Mouse (Mus musculus): Measurements from ENCODE around the gene Fndc3b. TPM values are rescaled to one million over a fixed set of nuclear protein-coding genes. Genes with fewer than 3 reads are reported as not detected.

Gene Fndc3b
- polyA plus RNA-seq, 1 experiment = 7.1 TPM

DNA sequence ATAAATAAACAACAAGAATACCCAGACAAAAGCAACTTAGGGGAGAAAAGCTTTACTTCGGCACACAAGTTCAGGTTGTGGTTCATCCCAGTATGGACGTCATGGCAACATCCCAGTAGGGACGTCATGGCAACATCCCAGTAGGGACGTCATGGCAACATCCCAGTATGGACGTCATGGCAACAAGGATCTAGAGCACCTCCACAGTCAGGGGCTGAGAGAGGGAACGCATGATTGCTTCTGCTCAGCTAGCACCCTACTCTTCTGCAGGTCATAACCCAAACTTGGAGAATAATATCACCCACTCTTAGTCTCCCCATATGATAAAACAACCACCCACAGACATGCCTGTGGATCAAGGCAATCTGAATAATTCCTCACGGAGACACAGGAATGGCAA lies 29.0 kb upstream of the Fndc3b start:
- no peak overlapping the region for H3K4me3 ChIP-seq (ENCODE audit: insufficient read depth, low read length)
- no peak overlapping the region for H3K27ac ChIP-seq (ENCODE audit: insufficient read depth, low read length)
- no peak for TF ChIP-seq POLR2A (IDR thresholded peaks at IDR 0.05; ENCODE audit: extremely low read depth, insufficient read depth, low read length)
- TF ChIP-seq CTCF (IDR thresholded peaks at IDR 0.05; ENCODE audit: extremely low read depth, insufficient read depth, low read length) = no peak
- no peaks in the 10 kb centered on the region for H3K4me1 ChIP-seq (ENCODE audit: control insufficient read depth, insufficient read depth, low read length)

- H3K27ac ChIP-seq (ENCODE audit: insufficient read depth, low read length) = no peak overlapping the region
- H3K4me3 ChIP-seq (ENCODE audit: insufficient read depth, low read length) = no peak overlapping the region
- TF ChIP-seq POLR2A (IDR thresholded peaks at IDR 0.05; ENCODE audit: extremely low read depth, insufficient read depth, low read length) (no peak), CTCF (IDR thresholded peaks at IDR 0.05; ENCODE audit: extremely low read depth, insufficient read depth, low read length) (no peak)
- no peaks in the 10 kb centered on the region for H3K4me1 ChIP-seq (ENCODE audit: control insufficient read depth, insufficient read depth, low read length)
These were observed 25.1 kb upstream of the Fndc3b start for GRCm38 (mm10) chr3:27736180-27736579.

GRCm38 (mm10) chr3:27735113-27735512 lies 24.0 kb upstream of the Fndc3b start:
- H3K4me3 ChIP-seq (ENCODE audit: insufficient read depth, low read length) = no peak overlapping the region
- H3K4me1 ChIP-seq (ENCODE audit: control insufficient read depth, insufficient read depth, low read length) = no peaks in the 10 kb centered on the region
- TF ChIP-seq POLR2A (IDR thresholded peaks at IDR 0.05; ENCODE audit: extremely low read depth, insufficient read depth, low read length) (no peak), CTCF (IDR thresholded peaks at IDR 0.05; ENCODE audit: extremely low read depth, insufficient read depth, low read length) (no peak)
- no peak overlapping the region for H3K27ac ChIP-seq (ENCODE audit: insufficient read depth, low read length)

- no peaks in the 10 kb centered on the region for H3K4me1 ChIP-seq (ENCODE audit: control insufficient read depth, insufficient read depth, low read length)
- TF ChIP-seq POLR2A (IDR thresholded peaks at IDR 0.05; ENCODE audit: extremely low read depth, insufficient read depth, low read length) = no peak
- TF ChIP-seq CTCF (IDR thresholded peaks at IDR 0.05; ENCODE audit: extremely low read depth, insufficient read depth, low read length) = no peak
These were observed 18.0 kb upstream of the Fndc3b start for GRCm38 (mm10) chr3:27728798-27729782.

DNA sequence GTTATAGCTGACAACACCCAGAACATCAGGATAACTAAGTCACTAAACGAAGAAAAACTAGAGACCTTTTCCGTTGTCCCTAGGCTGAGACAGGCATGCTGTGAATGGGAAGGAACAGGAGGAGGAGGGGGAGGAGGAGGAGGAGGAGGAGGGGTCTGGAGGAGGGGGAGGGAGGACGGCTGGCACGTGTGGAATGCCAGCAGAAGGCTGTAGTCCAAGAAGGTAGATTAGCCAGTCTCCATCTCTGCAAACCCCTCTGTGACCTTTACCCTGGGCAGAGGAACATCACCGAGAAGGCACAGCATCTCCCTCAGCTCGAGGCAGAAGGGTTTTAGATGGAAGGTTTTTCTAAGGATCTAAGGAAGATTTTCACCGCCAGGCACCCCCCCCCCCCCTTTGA lies 17.1 kb upstream of the Fndc3b start:
- Histone ChIP-seq H3K4me1 (ENCODE audit: control insufficient read depth, insufficient read depth, low read length) (no peaks in the 10 kb centered on the region), H3K27ac (ENCODE audit: insufficient read depth, low read length) (no peak overlapping the region), H3K4me3 (ENCODE audit: insufficient read depth, low read length) (no peak overlapping the region)
- TF ChIP-seq POLR2A (IDR thresholded peaks at IDR 0.05; ENCODE audit: extremely low read depth, insufficient read depth, low read length) = no peak
- TF ChIP-seq CTCF (IDR thresholded peaks at IDR 0.05; ENCODE audit: extremely low read depth, insufficient read depth, low read length) = no peak

More at GRCm38 (mm10) chr3:27728798-27729782, 18.0 kb upstream of the Fndc3b start:
- no peak overlapping the region for H3K4me3 ChIP-seq (ENCODE audit: insufficient read depth, low read length)
- H3K27ac ChIP-seq (ENCODE audit: insufficient read depth, low read length) = no peak overlapping the region

DNA sequence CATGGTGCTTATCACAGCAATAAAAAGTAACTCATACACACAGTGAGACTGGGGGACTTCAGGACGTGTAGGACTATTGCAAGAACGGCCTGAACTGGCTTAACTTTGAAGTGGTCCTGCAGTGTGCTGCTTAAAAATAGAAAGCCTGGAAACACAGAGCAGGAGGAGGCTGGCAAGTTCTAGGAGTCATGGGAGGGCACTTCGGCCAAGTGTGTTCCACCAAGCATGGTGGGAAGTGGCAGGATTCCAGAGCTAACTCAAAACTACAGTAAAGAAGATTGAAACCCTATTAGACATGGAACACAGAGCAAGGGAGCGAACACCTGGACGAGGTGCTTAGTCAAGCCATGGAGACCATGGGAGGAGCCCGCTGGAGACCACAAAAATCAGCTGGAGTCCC lies 14.6 kb upstream of the Fndc3b start:
- no peak for TF ChIP-seq CTCF (IDR thresholded peaks at IDR 0.05; ENCODE audit: extremely low read depth, insufficient read depth, low read length)
- no peak for TF ChIP-seq POLR2A (IDR thresholded peaks at IDR 0.05; ENCODE audit: extremely low read depth, insufficient read depth, low read length)
- no peaks in the 10 kb centered on the region for H3K4me1 ChIP-seq (ENCODE audit: control insufficient read depth, insufficient read depth, low read length)
- no peak overlapping the region for H3K4me3 ChIP-seq (ENCODE audit: insufficient read depth, low read length)
- no peak overlapping the region for H3K27ac ChIP-seq (ENCODE audit: insufficient read depth, low read length)

DNA sequence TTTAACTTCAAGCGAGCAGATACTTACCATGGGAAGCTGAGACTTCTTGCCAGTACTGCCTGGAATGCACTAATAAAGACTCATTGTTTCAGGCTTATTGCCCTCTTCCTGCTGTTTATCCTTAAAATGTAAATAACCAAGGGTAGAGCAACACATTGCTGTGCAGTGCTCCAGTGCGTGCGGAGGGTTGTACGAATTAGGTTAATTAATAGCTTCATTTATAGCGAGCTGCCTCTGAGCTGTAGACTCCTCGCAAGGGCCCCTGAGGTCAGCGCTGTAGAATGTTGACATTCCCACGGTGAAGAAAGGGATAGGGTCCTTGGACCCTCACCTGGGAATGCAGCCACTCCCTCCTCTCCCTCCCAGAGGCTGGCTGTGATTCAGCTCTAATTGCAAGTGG lies 13.1 kb upstream of the Fndc3b start:
- no peaks in the 10 kb centered on the region for H3K4me1 ChIP-seq (ENCODE audit: control insufficient read depth, insufficient read depth, low read length)
- H3K4me3 ChIP-seq (ENCODE audit: insufficient read depth, low read length) = no peak overlapping the region
- TF ChIP-seq POLR2A (IDR thresholded peaks at IDR 0.05; ENCODE audit: extremely low read depth, insufficient read depth, low read length) (no peak), CTCF (IDR thresholded peaks at IDR 0.05; ENCODE audit: extremely low read depth, insufficient read depth, low read length) (no peak)
- no peak overlapping the region for H3K27ac ChIP-seq (ENCODE audit: insufficient read depth, low read length)

GRCm38 (mm10) chr3:27718829-27719365 lies 7.8 kb upstream of the Fndc3b start:
- H3K4me3 ChIP-seq (ENCODE audit: insufficient read depth, low read length) = no peak overlapping the region
- H3K27ac ChIP-seq (ENCODE audit: insufficient read depth, low read length) = no peak overlapping the region
- no peaks in the 10 kb centered on the region for H3K4me1 ChIP-seq (ENCODE audit: control insufficient read depth, insufficient read depth, low read length)
- TF ChIP-seq POLR2A (IDR thresholded peaks at IDR 0.05; ENCODE audit: extremely low read depth, insufficient read depth, low read length) = no peak
- no peak for TF ChIP-seq CTCF (IDR thresholded peaks at IDR 0.05; ENCODE audit: extremely low read depth, insufficient read depth, low read length)

DNA sequence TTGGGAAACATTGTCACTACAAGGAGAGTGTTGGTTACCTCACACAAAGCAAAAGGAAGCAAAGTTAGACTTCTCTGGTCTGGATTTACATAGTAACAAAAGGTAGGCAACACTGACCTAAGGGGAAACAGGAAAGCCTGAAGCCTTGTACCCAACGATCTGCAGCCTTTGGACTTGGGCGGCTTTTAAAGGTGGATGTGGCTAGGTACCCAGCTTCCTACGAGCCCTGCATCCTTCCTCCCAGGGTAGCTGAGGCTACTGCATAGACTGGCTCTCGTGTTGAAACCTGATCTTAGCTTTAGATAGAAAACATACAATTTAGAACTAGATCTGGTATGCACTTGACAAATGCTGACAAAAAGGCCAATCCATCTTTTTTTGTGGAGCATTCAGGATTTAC lies 2.9 kb upstream of the Fndc3b start:
- Histone ChIP-seq H3K27ac (ENCODE audit: insufficient read depth, low read length) (no peak overlapping the region), H3K4me3 (ENCODE audit: insufficient read depth, low read length) (no peak overlapping the region), H3K4me1 (ENCODE audit: control insufficient read depth, insufficient read depth, low read length) (no peaks in the 10 kb centered on the region)
- TF ChIP-seq POLR2A (IDR thresholded peaks at IDR 0.05; ENCODE audit: extremely low read depth, insufficient read depth, low read length) (no peak), CTCF (IDR thresholded peaks at IDR 0.05; ENCODE audit: extremely low read depth, insufficient read depth, low read length) (no peak)

GRCm38 (mm10) chr3:27712421-27712820 lies 1.3 kb upstream of the Fndc3b start:
- H3K27ac ChIP-seq (ENCODE audit: insufficient read depth, low read length) = no peak overlapping the region
- no peak overlapping the region for H3K4me3 ChIP-seq (ENCODE audit: insufficient read depth, low read length)
- TF ChIP-seq CTCF (IDR thresholded peaks at IDR 0.05; ENCODE audit: extremely low read depth, insufficient read depth, low read length) (no peak), POLR2A (IDR thresholded peaks at IDR 0.05; ENCODE audit: extremely low read depth, insufficient read depth, low read length) (no peak)
- H3K4me1 ChIP-seq (ENCODE audit: control insufficient read depth, insufficient read depth, low read length) = 0 out of 2 replicates have a peak, but pooled peaks cover 1% of the 10 kb centered on the region

Data from cortical plate, adult 2 months (tissue).